Mouse (Mus musculus): ENCODE measurements around the gene Gm49395. TPM values are rescaled to one million over a fixed set of nuclear protein-coding genes. Genes with fewer than 3 reads are reported as not detected.
A peak's percentile ranks its signal among the peaks of the same experiment; 100 is the strongest.

The Gm49395 gene
- 0.30 and 0.55 TPM in 2 replicates for total RNA-seq (2012; rRNA removed)
- total RNA-seq (2014; rRNA removed) = not detected in 2 replicates
- 0.69 and 0.71 TPM in 2 replicates for polyA plus RNA-seq (2012; ENCODE audit: insufficient read length, low read depth)

DNA sequence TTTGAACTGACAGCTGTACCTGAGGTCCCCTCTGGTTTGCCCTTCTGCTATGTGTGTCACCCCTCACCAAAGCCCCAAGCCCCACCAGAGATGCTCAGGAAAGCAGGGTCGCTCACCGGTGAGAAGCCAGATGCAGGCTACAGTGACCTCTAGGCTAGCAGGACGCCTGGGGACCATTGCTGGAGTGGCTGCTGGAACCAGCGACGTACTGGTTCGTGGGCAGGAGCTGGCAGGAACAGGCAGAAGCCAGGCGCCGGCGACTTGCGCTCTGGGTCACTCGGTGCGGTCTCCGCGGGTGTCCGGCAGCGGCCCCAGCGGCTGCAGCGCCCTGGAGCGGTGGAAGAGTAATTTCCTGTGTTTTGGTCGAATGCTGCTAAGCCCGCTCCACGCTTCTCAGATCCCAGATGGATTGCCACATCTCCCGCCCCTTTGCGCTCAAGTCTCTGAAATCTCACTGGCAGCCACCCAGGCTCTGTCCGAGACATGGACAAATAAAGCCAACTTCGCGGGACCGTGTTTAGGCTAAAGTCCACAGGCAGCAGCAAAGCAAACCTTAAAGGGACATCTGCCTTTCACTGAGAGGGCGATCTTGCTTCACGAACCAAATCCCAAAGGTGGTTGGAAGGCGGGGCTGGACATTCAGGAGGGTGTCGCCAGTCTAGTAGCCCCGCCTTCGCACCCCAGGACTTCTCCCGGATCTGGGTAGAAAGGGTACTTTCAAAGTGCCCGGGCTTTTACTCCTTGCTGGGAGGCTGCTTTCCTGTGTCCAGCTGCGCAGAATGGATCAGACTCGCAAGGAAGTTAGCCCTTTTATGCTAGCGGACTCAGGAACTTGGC lies at the start of gene Gm49395, which contains the start of gene Itga1:
Gm49395 (minus strand) TSS at position 567 of the 837 bp plus-strand sequence.
Itga1 (minus strand) TSS at position 610 of the 837 bp plus-strand sequence.
- Histone ChIP-seq H3K36me3 (replicated peaks in 1 of 2; ENCODE audit: control insufficient read depth in 1 of 2, insufficient read depth in 1 of 2, low read length in 1 of 2) (no peaks in the 10 kb centered on the region), H3K9me3 (replicated peaks; ENCODE audit: low read length) (peaks cover 2% of the 10 kb centered on the region), H3K4me2 (ENCODE audit: insufficient read depth, low read depth, poor library complexity, severe bottlenecking) (peak within 1 kb of the TSS; percentile 21; the same call in 1 of the 2 replicates), H3K4me1 (ENCODE audit: control insufficient read depth in 1 of 2, insufficient read depth in 2 of 2) (peaks cover 3 to 7% of the 10 kb centered on the region in 2 experiments; a peak in 3 of 4 replicates), H3K27ac (ENCODE audit: insufficient read depth, low read depth) (no peak within 1 kb of the TSS), H3K27me3 (replicated peaks) (no peaks in the 10 kb centered on the region), H3K79me2 (replicated peaks; ENCODE audit: control insufficient read depth, extremely low read depth, insufficient read depth, poor library complexity, severe bottlenecking) (no peaks in the 10 kb centered on the region), H3K4me3 (replicated peaks in 1 of 3; ENCODE audit: low read depth in 2 of 3, low read length in 2 of 3, poor library complexity in 1 of 3) (no peak within 1 kb of the TSS), H3K9ac (ENCODE audit: insufficient read depth, low read depth) (no peak within 1 kb of the TSS)
- DNase-seq (ENCODE audit: extremely low read depth) = no peak
- in situ Hi-C loops (cut with MboI; ENCODE audit: low pct_ligation_motif_present, low pct_unique_long_range_greater_than_20kb, low sequenced_read_pairs) (no loop called here), dilution Hi-C loops (cut with MboI; ENCODE audit: extremely low pct_ligation_motif_present, extremely low pct_unique_long_range_greater_than_20kb, low sequenced_read_pairs) (no loop called here)
- no peak for TF ChIP-seq TBP (conservative IDR thresholded peaks at IDR 0.05; ENCODE audit: low read depth, low read length)
- TF ChIP-seq GABPA (IDR thresholded peaks at IDR 0.05; ENCODE audit: insufficient replicate concordance, low read depth, low read length) = no peak
- no peak for TF ChIP-seq SIN3A (IDR thresholded peaks at IDR 0.05; ENCODE audit: low read length)
- TF ChIP-seq CHD1 (IDR thresholded peaks at IDR 0.05; ENCODE audit: low read depth, low read length) = no peak
- TF ChIP-seq MAX (IDR thresholded peaks at IDR 0.05; ENCODE audit: low read length) = no peak
- TF ChIP-seq ZKSCAN1 (IDR thresholded peaks at IDR 0.05; ENCODE audit: borderline replicate concordance, low read depth, low read length) = no peak
- TF ChIP-seq CHD2 (IDR thresholded peaks at IDR 0.05; ENCODE audit: low read length) = no peak
- no peak for TF ChIP-seq MAFK (IDR thresholded peaks at IDR 0.05; ENCODE audit: insufficient replicate concordance, low read length)

DNA sequence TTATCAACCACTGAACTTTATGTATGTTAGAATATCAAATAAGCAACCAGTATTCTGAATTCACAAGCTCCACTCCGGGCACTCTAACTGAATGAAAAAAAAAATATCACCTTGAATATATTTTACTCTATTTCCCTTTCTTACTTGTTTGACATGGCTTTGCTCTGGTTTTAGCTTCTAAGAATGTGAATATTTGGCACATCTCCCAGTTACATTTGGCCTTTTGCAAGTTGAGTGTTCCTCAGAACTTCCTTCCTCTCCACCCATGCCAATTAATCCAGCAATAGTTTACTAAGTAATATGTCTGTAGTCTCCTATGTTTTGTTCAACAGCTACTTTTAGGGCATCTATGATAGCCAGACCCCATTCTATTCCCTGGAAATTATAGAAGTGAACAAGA lies 48.9 kb upstream of the Gm49395 start:
- in situ Hi-C loops (cut with MboI; ENCODE audit: low pct_ligation_motif_present, low pct_unique_long_range_greater_than_20kb, low sequenced_read_pairs) (loop anchor here (25.0 kb wide), 1 partner anchor 163 kb away; no protein-coding TSS in a partner anchor), dilution Hi-C loops (cut with MboI; ENCODE audit: extremely low pct_ligation_motif_present, extremely low pct_unique_long_range_greater_than_20kb, low sequenced_read_pairs) (no loop called here)
- no peaks in the 10 kb centered on the region for H3K4me1 ChIP-seq (ENCODE audit: control insufficient read depth in 1 of 2, insufficient read depth in 2 of 2)
- no peak overlapping the region for H3K4me2 ChIP-seq (ENCODE audit: insufficient read depth, low read depth, poor library complexity, severe bottlenecking)
- no peak for DNase-seq (ENCODE audit: extremely low read depth)
- H3K27me3 ChIP-seq (replicated peaks) = no peaks in the 10 kb centered on the region
- no peak overlapping the region for H3K9ac ChIP-seq (ENCODE audit: insufficient read depth, low read depth)
- H3K79me2 ChIP-seq (replicated peaks; ENCODE audit: control insufficient read depth, extremely low read depth, insufficient read depth, poor library complexity, severe bottlenecking) = no peaks in the 10 kb centered on the region
- no peak overlapping the region for H3K4me3 ChIP-seq (replicated peaks in 1 of 3; ENCODE audit: low read depth in 2 of 3, low read length in 2 of 3, poor library complexity in 1 of 3)
- TF ChIP-seq ZNF384 (IDR thresholded peaks at IDR 0.05; ENCODE audit: low read depth, low read length) = no peak
- TF ChIP-seq MAZ (IDR thresholded peaks at IDR 0.05; ENCODE audit: low read depth, low read length) = no peak
- no peak for TF ChIP-seq MYC (IDR thresholded peaks at IDR 0.05; ENCODE audit: low read depth, low read length)
- TF ChIP-seq TBP (conservative IDR thresholded peaks at IDR 0.05; ENCODE audit: low read depth, low read length) = no peak
- no peak for TF ChIP-seq PAX5 (IDR thresholded peaks at IDR 0.05; ENCODE audit: low read length)
- TF ChIP-seq IRF4 (IDR thresholded peaks at IDR 0.05; ENCODE audit: low read depth, low read length) = no peak
- no peak for TF ChIP-seq CTCF (conservative IDR thresholded peaks at IDR 0.05 in 1 of 2, IDR thresholded peaks at IDR 0.05 in 1 of 2; ENCODE audit: low read depth in 2 of 2, low read length in 2 of 2)
- TF ChIP-seq RAD21 (IDR thresholded peaks at IDR 0.05; ENCODE audit: low read depth, low read length) = no peak
- TF ChIP-seq HCFC1 (IDR thresholded peaks at IDR 0.05; ENCODE audit: low read depth, low read length) = no peak
- no peak for TF ChIP-seq POLR2AphosphoS2 (IDR thresholded peaks at IDR 0.05; ENCODE audit: low read depth, low read length)
- no peak for TF ChIP-seq KAT2A (IDR thresholded peaks at IDR 0.05; ENCODE audit: insufficient replicate concordance, low read length)
- H3K36me3 ChIP-seq (replicated peaks in 1 of 2; ENCODE audit: control insufficient read depth in 1 of 2, insufficient read depth in 1 of 2, low read length in 1 of 2) = no peaks in the 10 kb centered on the region
- H3K9me3 ChIP-seq (replicated peaks; ENCODE audit: low read length) = no peaks in the 10 kb centered on the region
- H3K27ac ChIP-seq (ENCODE audit: insufficient read depth, low read depth) = no peak overlapping the region
